Mouse (Mus musculus) Patski (cell line): ENCODE measurements around the gene Dnah11. TPM values are rescaled to one million over a fixed set of nuclear protein-coding genes. Genes with fewer than 3 reads are reported as not detected.

Experiments
- ATAC-seq: fragments of 100-300 bp; one replicate; pipeline ENCODE4 v1.8.0; 2021
- CTCF ChIA-PET: fragments of 350-600 bp; sonication (Branson Sonifier 250); formaldehyde crosslinking; loops from one replicate; lab custom pipeline; 2022; ENCODE audit warnings: inconsistent platforms; lab: Charles Lee
- POLR2A ChIA-PET: fragments of 350-600 bp; sonication (Branson Sonifier 250); formaldehyde crosslinking; loops from one replicate; lab custom pipeline; 2022; ENCODE audit warnings: antibody characterized with exemption, inconsistent platforms; lab: Charles Lee
- DNase-seq: peaks from one replicate; pipeline ENCODE4 v3.0.0-alpha.2; 2011; ENCODE audit warnings: low read depth, low spot score
- H3K27me3 ChIP-seq: fragments of 371-371 bp; one replicate; pipeline ENCODE4 v1.5.1; 2021
- CTCF ChIP-seq: fragments of 100-300 bp; IDR thresholded peaks from one replicate; pipeline ENCODE4 v1.5.1; 2021
- in situ Hi-C: fragments of 300-500 bp; cut with MboI; formaldehyde crosslinking; loops from 3 replicates; pipeline ENCODE4 v1.11.1; 2018; ENCODE audit warnings: low pct_unique_long_range_greater_than_20kb, mixed read lengths
- polyA plus RNA-seq: library from polyadenylated mRNA; unstranded; gene quantifications from one replicate; pipeline ENCODE4 v1.2.3, GENCODE M21; 2021

The Dnah11 gene
- polyA plus RNA-seq, 1 experiment from 2014 or later, result not detected

DNA sequence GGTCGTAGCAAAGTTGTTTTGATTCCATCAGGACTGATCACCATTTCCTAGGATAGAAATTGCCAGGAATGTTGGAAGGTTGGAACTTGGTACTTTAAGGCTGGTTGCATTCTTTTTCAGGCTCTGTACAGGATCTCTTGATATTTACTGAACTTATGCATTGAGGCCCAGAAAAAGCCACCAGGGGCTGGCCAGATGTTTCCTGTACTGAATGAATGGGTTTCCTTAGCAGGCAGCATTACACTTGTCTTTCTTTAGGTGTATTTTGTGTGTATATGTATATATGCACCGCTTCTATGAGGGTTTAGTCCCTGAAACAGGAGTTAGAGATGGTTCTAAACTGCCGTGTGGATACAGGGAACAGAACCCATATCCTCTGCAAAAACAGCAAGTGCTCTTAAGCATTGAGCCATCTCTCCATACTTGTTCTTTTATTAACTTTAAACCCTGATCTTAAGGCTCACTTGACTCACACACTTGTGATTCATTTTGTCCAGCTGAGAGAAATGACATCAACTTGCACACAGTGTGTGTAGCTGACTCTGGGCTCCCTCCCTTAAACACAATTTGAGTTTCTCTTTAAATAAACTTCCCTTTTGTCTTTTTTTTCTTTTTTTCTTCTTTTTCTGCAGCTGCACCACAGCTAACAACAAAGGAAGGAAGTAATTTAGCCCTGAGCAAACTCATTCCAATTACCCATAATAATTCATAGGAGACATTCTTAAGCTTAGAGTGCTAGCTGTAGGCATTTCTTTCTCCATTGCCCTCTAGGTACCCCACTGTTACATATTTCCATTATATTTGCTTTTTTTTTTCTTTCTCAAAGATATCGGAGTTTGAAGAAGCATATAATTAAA is 330.9 kb downstream of the Dnah11 start:
- POLR2A ChIA-PET, result no interaction called here

DNA sequence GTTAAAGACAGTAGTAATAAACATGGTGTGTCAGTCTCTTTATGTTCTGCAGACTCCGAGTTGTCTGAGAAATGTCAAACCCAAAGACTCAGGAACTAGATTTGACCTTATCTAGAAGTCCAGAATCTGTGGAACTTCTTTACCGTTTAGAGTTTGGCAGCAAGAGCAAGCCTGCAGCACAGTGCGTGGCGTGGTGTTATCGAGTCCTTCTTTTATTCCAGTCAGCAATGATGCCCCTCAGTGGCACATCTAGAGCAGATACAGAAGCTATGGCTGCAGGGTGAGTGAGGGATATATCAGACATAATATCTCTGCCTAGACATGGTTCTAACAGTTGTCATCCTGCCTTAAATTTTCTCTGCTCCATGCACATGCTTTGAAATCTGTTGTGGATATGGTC is 336.2 kb downstream of the Dnah11 start:
- CTCF ChIA-PET, result interaction anchor here (1.3 kb wide), 1 partner anchor 10 kb away, joined by 5 read pairs; no protein-coding TSS in a partner anchor
- no peak for TF ChIP-seq CTCF
- POLR2A ChIA-PET, result no interaction called here
- in situ Hi-C loops, result no loop called here
- H3K27me3 ChIP-seq, result no peaks in the 10 kb centered on the region
- no peak for ATAC-seq
- no peak for DNase-seq

More for the DNA sequence above, 330.9 kb downstream of the Dnah11 start:
- DNase-seq (peak; percentile 37), ATAC-seq (no peak)
- CTCF ChIA-PET, result interaction anchor here (1.5 kb wide), 1 partner anchor 15 kb away, joined by 3 read pairs; no protein-coding TSS in a partner anchor
- in situ Hi-C loops, result no loop called here
- TF ChIP-seq CTCF, result no peak
- H3K27me3 ChIP-seq, result no peaks in the 10 kb centered on the region

- no peaks in the 10 kb centered on the region for H3K27me3 ChIP-seq
- ATAC-seq (no peak), DNase-seq (no peak)
- no peak for TF ChIP-seq CTCF
- in situ Hi-C loops, result no loop called here
- POLR2A ChIA-PET, result no interaction called here
- CTCF ChIA-PET, result no interaction called here
These were observed 337.6 kb downstream of the Dnah11 start for GRCm38 (mm10) chr12:117861249-117861648.

DNA sequence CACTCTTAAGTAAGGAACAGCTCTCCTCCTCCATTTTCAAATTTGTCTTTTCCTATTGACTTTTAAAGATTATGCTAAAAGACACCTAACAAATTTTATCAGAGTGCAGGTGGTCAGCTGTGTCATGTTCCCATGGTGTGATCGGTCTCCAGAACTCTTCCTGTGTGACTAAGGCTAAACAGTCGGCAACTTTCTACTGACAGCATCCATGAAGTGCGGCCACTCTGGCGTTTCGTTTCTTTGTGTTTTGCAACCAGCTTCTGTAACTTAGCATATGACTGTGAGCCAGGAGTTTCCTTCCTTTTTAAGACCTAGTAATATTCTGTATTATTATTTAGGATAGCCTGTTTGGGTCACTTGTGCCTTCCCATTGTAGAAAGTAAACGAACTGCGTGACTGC is 338.0 kb downstream of the Dnah11 start:
- ATAC-seq, result no peak
- ChIA-PET CTCF (no interaction called here), POLR2A (no interaction called here)
- H3K27me3 ChIP-seq, result no peaks in the 10 kb centered on the region
- TF ChIP-seq CTCF, result no peak
- in situ Hi-C loops, result no loop called here
- DNase-seq, result no peak

GRCm38 (mm10) chr12:117857884-117858283 is 341.0 kb downstream of the Dnah11 start:
- ChIA-PET POLR2A (no interaction called here), CTCF (no interaction called here)
- ATAC-seq (no peak), DNase-seq (no peak)
- no peaks in the 10 kb centered on the region for H3K27me3 ChIP-seq
- in situ Hi-C loops, result no loop called here
- no peak for TF ChIP-seq CTCF

DNA sequence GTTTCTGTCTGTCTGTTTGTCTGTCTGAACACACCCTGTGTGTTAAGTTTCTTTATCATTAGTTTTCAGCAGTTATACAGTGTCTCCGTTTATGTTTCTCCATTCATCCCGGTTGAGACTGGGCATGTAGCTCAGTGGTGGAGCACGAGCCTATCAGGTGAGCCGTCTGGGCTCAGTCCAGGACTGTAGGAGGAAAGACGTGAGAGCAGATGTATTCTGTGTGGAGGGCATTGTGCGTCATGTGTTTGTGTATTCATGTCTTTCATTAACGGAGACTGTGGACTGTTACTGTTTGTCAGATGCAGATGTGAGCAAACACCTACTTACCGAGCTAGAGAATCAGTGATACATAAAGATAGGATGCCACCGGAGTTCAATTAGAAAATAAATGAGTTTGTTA is 341.8 kb downstream of the Dnah11 start:
- ATAC-seq, result no peak
- no peak for TF ChIP-seq CTCF

DNA sequence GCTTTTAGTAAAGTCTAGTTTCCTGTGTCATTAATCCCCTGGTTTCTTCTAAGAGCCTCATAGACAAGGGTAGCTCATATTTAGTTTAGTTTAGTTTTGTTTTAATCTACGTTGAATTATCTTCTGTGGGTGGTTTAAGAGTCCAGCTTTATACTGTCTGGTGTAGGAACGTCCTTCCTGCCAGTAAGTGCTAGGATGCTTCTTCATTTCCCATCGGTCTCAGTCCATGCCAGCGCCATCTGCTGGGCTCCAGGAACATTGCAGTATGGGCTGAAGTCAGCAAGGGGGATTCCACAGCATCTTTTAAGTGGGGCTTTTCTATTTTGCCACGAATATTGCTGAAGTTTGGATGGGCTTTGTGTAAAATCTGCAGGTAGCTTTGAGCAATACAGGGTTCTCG is 345.5 kb downstream of the Dnah11 start:
- DNase-seq (no peak), ATAC-seq (peak; percentile 82)
- CTCF ChIA-PET, result interaction anchor here (0.6 to 2.9 kb wide), 7 partner anchors 8 to 33 kb away, joined by 3 to 12 read pairs (median 5); no protein-coding TSS in a partner anchor
- POLR2A ChIA-PET, result no interaction called here
- in situ Hi-C loops, result loop anchor here (5.0 kb wide), 1 partner anchor 81 kb away; no protein-coding TSS in a partner anchor
- H3K27me3 ChIP-seq, result no peaks in the 10 kb centered on the region
- TF ChIP-seq CTCF, result peak; percentile 80

More for the DNA sequence above, 341.8 kb downstream of the Dnah11 start:
- ChIA-PET POLR2A (no interaction called here), CTCF (no interaction called here)
- H3K27me3 ChIP-seq, result no peaks in the 10 kb centered on the region
- no peak for DNase-seq
- in situ Hi-C loops, result no loop called here

DNA sequence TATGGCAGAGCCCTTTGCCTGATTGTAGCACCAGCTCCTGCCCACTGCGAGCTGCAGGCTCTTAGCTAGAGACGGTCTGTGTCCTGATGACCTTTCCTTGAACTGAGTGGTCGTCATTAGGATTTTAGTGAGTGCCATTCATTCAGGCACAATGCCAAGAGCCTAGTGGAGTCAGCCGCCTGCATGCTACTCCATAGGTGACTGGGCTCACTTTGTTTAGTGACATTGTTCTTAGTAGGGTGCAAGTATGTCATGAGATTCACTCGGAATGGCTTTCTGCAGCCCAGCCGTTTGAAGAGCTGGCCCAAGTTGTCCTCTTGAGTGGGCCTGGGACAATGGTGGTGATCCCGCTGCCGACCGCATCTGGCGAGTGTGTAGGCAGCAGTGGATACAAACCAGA is 348.4 kb downstream of the Dnah11 start:
- POLR2A ChIA-PET, result no interaction called here
- H3K27me3 ChIP-seq, result no peaks in the 10 kb centered on the region
- in situ Hi-C loops, result loop anchor here (5.0 kb wide), 1 partner anchor 78 kb away; no protein-coding TSS in a partner anchor
- TF ChIP-seq CTCF, result no peak
- DNase-seq (no peak), ATAC-seq (no peak)
- CTCF ChIA-PET, result no interaction called here

DNA sequence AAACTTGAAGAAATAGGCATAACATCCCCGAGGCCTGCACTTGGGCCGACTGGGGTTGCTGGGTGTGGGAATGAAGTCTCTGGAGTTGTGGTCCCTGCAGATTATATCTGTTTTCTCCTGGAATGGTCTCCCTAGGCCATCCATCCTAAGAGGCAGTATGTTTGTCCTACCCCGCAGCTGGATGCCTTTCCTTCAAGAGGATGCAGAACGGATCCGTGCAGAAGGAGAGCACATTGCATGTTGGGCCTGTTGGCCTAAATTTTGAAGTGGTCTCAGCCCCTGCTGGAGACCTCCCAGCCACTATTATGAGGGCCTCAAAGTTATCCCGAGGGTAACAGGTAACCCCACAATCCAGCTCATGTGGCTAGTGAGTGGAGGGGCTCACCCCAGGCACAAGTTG is 350.2 kb downstream of the Dnah11 start:
- in situ Hi-C loops, result no loop called here
- ChIA-PET POLR2A (no interaction called here), CTCF (no interaction called here)
- H3K27me3 ChIP-seq, result no peaks in the 10 kb centered on the region
- ATAC-seq, result no peak
- no peak for DNase-seq
- no peak for TF ChIP-seq CTCF

DNA sequence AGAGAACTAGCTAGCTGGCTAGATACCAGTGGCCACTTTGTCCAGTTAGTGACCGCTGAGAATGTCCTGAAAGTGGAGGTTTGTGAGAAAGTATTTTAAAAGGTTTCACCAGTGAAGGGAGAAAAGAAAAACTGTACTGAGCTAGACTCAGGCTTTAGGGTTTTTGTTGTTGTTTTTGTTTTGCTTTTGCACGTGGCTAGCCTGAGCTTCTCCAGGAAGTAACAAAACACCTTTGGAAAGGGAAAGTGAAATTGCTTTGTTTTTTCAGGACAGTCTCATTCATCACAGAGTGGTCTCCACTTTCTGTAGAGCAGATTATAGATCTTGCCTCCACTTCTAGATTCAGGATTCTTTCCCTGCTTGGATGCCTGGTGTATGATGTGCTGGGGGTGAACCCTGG is 353.9 kb downstream of the Dnah11 start:
- POLR2A ChIA-PET, result no interaction called here
- in situ Hi-C loops, result no loop called here
- CTCF ChIA-PET, result interaction anchor here (0.6 to 0.9 kb wide), 2 partner anchors 8 to 457 kb away, joined by 3 read pairs; no protein-coding TSS in a partner anchor
- no peaks in the 10 kb centered on the region for H3K27me3 ChIP-seq
- TF ChIP-seq CTCF, result no peak
- ATAC-seq, result no peak
- no peak for DNase-seq

DNA sequence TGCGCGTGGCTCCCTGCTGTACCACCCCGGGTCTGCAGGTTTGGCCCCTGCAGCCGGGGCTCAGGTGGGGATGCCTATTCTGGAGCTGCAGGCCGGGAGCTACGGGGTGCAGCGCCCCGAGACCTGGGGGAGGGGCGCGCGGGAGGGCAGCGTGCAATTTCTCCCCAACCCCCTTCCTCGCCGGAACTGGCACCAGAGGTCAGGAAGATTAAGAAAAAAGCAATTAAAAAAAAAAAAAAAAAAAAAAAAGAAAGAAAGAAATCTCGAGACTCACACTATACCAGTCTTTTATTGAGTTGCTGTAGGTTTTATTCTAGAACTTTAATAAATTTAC is 354.8 kb downstream of the Dnah11 start:
- no peak for ATAC-seq
- TF ChIP-seq CTCF, result no peak
- DNase-seq, result no peak
- in situ Hi-C loops, result no loop called here
- no peaks in the 10 kb centered on the region for H3K27me3 ChIP-seq
- CTCF ChIA-PET, result no interaction called here
- POLR2A ChIA-PET, result interaction anchor here (0.8 kb wide), 1 partner anchor 14 kb away, joined by 3 read pairs; no protein-coding TSS in a partner anchor
